Mouse (Mus musculus): ENCODE results near the gene Ovol2.

- TF ChIP-seq CTCF (IDR thresholded peaks at IDR 0.05; ENCODE audit: control insufficient read depth, insufficient read depth, low read length) (no peak), POLR2A (IDR thresholded peaks at IDR 0.05; ENCODE audit: borderline replicate concordance, control insufficient read depth, low read depth, low read length) (no peak)
These were observed 57.2 kb downstream of the Ovol2 start for GRCm38 (mm10) chr2:144274741-144275140.

Measured in bone marrow, adult 2 months (tissue).